Mouse (Mus musculus) kidney, postnatal 36 days (tissue): Measurements from ENCODE around the gene Lztfl1.
"Not testable (repeated sequence)": the region's sequence is repeated elsewhere in the genome, so short reads cannot be mapped to it uniquely, and the experiment has no call there.

Experiments used
- DNase-seq, 2 experiments: peaks; one replicate each; pipeline ENCODE4 v3.0.0; 2021 to 2022; ENCODE audit warnings: mixed read lengths in 2 of 2

Gene Lztfl1

DNA sequence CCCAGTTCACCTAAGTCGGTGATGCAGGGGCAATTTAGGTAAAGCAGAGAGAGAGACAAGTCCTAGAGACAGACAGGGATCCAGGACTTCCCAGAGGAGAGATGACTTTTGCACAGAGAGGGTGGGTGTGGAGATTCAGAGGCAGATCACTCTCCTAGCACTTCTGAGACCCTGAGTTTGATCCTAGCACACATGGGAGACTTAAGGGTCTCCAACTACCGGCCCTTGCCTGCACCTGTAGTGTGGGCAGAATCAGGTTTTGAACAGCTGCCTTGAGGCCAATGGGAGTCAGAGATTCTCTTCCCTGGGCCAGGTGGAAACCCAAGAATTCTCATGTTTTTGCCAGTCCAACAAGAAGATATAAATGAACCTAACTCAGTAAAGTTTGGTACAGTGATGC, 38.3 kb downstream of the Lztfl1 start:
- DNase-seq, result no peak

DNA sequence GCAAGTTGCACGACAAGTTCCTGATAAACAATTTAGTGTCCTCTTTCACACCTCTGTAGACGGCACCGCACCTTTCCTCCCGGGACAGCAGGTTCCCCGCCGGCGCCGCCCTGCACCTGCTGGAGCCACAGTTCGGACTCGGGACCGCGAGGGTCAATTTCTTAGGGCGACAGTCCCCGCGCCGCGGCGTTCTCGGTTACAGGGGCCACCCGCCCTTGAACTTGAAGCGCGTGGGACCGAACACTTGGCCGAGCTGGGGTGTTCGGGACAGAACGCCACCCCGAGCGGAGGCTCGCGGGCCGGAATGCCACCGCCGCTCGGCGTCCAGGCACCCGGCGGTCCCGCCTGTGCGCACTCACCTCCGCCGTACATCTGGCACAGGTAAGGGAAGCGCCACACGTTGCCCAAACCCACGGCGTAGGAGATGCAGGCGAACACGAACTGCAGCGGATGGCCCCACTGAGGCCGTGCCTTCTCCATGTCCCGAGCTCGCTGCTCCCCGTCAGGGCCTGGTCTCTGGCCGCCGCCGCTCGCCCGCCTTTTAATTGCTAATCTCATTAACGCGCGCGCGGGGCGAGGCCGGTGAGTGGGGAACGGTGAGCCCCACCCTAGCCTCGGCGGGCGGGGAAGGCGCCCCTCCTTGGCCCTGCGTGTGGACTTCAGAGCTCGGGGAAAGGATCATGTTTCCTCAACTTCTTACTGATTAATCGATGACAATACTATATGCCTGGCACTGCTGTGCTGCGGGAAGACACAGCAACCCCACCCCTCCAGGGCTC, 39.0 kb downstream of the Lztfl1 start, which contains the start of the genes Ccr9 and Slc6a20a:
Ccr9 (plus strand) TSS at position 113 of the 779 bp plus-strand sequence.
Slc6a20a (minus strand) TSS at position 559 of the 779 bp plus-strand sequence.
- DNase-seq, result peak; percentile 76 to 85

DNA sequence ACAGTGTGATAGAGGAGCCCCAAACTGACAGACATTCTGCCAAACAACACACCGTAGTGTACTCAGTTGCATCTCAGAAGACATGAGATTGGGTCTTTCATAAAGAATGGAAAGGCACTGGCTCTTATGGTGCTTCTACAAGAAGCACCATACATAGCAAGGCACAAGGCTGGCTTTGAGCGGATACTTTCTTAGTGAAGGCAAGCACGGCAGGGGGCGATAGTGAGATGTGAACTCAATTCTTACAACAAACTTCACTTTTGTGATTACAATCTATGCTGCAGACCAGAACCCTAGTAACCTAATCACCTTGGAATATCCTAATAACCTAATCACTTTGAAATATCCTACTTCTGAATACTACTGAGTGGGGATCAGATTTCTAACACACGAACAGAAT, 51.9 kb downstream of the Lztfl1 start:
- peak; percentile 52 to 82 for DNase-seq

DNA sequence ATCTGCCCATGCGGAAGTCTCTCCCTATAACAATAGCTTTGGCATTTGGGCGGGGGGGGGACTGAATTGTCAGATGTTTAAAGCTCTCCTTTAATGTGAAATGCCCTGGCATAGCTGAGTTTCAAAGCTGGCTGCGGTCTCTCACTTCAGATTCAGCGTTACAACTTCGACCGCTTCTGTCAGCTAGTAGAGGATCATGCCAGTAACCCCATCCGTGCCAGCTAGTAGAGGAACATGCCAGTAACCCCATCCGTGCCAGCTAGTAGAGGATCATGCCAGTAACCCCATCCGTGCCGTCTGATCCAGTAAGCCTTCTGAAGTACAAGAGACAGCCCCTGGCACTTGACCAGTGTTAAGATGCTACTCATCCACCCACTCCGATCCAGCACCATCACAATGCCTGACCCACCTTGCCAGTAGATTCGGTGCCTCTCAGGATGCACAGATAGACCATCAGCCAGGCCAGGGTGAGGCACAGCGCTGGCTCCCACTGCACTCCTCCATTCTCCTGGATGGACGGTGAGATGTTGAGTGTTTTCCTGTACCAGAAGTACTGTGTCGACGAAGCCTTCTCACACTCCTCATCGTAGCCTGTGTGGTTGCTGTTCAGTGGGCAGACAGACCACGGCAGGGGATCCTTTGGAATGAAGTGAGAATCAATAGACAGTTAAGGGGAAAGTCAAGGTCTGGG, 57.4 kb downstream of the Lztfl1 start:
- not testable (repeated sequence) for DNase-seq

DNA sequence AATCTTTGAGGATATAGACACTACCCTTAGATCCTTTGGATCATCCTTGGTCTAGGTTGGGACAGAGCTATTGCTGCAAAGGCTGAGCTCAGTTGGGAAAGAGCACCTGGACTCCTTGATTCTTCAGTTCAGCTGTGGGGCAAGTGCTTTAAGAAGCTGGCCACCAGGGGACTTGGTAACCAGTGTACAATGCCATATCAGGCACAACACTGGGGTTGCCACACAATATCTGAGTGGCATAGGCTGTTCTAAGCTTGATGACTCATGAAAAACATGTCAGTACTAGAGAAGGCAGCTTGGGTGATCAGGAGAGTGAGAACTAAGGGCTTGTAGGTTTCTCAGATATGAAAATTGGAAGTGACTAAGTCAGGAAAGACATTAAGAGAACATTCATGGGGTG, 58.5 kb downstream of the Lztfl1 start:
- no peak for DNase-seq

DNA sequence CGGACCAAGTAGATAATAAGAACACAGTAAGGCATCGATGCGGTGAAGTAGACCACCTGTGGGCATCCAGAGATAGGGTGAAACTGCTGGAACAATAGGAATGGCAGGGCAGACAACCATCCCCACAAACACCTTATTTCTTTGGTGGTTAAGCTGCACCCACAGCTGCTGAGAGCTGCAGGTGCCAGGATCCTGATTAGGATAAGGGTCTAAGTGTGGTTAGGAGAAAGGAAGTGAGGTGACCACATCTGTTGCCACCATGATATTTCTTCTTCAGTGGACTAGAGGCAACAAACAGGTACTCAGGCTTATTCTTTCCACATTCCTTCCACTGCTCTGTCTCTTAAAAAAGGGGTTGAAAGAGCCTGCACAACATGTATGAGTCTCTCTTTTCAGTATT, 60.0 kb downstream of the Lztfl1 start:
- no peak for DNase-seq

DNA sequence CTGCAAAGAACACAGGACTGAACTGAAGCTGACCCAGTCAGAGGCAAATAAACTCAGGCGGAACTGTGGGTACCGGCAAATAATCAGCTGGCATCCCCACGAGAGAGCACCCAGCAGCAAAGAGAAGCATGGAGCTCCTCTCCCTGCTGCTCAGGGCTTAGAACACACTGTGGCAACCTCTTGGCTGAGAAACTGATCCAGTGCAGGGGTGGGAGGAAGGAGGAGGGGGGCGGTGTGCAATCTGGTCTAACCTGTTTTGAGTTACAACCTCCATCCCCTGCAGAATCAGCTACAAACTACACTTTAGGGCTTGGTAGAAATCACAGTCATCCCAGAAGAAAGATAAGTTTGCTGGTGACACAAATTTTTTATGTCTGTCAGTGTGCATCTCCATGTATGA, 66.1 kb downstream of the Lztfl1 start:
- no peak for DNase-seq

DNA sequence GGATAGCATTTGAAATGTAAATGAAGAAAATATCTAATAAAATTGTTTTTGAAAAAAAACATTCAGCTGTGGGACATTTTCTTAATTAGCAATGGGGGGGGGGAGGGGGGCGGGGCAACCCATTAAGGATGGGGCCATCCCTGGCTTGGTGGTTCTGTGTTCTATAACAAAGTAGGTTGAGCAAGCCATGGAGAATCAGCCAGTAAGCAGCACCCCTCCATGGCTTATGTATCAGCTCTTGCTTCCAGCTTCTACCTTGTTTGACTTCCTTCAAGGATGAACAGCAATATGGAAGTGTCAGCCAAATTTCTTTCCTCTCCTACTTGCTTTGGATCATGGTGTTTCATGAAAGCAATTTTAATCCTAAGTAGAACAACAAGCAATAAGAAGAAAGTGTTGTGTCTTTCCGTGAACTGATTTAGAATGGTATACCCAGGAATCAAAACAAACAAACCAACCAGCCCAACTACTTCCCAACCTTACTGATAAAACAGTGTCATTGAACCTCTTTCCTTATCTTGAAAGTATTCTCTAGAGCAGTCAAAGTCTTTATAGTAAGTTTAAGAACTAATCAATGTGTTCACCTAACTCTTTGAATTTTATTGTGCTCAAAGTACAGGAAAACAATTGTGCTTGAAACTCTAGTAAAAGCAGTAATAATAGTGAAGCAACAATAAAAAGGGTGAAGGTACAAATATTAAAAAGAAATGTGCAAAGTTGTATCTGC, 67.5 kb downstream of the Lztfl1 start:
- DNase-seq, result no peak
